Mouse (Mus musculus) thymus, adult 18-20 months (tissue): ENCODE data around the gene B3glct.
A peak's percentile ranks its signal among the peaks of the same experiment; 100 is the strongest.

ENCODE experiments used
- DNase-seq, 2 experiments: peaks; one replicate each; pipeline ENCODE4 v3.0.0; 2022; ENCODE audit warnings: mixed read lengths in 2 of 2

Gene B3glct

DNA sequence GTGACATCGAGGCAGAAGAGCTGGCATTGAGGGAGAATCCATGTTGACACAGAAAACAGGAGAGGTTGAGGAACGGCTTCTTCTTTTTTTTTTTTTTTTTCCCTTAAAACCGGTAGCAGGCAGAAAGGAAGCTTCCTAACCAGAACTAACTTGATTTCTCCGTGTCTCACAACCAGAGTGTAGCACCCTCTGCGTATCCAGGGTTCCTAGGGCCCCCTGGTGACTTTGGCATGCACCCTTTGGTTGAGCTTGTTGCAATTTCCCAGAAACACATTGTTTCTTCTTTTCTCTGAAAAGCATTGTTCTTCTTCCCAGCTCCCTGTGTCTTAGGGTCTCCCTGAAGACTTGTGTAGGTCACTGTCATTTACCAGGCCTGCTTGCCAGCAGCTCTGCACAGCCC lies 73.8 kb downstream of the B3glct start:
- DNase-seq: no peak

DNA sequence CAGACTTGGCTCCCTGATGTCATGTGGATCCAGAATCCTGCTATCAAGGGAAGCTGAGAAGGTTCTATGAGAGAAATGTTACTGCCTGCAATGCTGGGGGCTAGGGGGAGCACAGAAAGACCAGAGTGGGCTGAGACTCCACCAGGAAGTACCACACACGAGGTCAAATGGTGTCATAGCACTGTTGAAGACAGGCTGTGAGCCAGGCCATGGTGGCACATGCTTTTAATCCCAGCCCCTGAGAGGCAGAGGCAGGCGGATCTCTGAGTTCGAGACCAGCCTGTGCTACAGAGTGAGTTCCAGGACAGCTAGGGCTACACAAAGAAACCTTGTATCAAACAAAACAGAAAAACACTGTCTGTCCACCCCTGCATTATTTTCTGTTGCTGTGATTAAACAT lies 75.0 kb downstream of the B3glct start:
- no peak for DNase-seq

DNA sequence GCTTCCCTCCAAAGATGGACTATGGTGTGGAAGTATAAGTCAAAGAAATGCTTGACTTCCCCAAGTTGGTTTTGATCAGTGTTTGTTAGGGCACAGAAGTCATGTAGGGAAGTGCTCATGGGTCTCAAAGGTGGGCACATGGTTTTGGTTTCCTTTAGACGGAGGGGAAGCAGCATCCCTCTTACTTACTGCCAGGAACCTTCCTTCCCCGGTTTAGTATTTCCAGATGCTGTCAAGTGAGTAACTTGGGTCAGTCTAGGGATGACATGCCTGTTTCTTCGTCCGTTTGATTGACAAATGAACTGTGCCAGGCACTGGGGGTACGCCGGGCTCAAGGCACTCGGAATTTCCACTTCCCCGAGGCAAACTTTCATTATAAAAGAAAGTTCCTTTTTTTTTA lies 89.1 kb downstream of the B3glct start:
- no peak for DNase-seq

DNA sequence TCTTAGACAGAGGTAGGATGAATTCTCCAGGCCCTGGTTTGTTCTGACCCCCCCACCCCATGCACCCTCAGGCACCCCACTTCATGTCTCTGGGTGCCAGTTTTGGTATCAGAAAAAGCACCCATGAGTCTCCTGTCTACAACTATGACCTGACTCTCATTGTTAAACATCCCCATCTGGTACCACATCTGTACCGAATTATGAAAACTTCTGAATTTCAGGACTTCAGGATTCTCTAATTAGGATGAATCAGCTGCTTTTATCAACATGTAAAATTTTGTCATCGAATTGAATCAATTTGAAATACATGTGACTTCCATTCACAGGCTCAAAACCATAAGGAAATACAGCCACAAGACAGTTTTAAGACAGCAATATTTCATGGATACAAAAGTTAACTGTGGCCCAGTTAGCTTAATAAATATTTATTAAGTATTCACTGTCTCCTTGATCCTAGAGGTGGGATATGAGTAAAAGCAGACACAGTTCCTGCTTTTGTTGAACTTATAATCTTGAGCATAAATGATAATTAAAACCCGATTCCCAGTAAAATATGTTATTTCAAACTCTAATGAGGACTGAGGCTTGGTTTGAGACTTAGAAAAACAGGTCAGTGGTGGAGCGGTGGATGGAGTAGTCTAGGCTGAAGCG lies 89.7 kb downstream of the B3glct start:
- DNase-seq: no peak

DNA sequence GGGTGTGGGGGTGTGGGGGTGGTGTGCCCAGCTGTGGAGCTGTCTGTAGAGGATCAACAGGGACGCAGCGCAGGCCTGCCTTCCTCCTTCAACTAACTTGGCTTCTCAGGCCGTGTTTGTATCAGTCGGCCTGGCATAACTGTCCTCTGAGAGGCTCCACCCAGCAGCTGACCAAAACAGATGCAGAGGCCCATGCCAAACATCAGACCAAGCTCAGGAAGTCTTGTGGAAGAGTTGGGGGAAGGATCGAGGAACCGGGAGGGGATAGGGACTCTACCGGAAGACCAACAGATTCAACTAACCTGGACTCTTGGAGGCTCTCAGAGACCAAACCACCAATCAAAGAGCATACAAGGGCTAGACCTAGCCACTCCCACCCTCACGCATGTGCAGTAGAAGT lies 91.6 kb downstream of the B3glct start:
- DNase-seq: no peak

DNA sequence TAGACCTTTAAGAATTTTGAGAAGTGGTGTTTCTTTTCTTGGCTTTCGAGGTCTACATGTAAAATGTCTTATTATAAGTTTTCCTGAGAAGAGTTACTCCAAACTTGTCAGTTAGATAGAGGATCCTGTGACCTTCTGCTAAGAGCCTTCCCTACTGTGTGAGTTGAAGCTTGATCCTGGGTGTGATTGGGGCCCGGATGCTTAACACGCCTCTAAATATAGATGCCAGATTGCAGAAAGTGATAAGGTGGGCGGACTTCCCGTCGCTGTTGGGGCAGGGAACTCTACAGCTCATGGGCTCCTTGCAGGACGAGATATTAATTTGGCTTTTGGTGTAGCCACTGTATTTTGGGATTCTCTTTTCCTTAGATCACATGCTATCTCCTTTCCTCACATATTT lies 98.0 kb downstream of the B3glct start:
- DNase-seq: peak in 1 of 2 experiments; percentile 25

DNA sequence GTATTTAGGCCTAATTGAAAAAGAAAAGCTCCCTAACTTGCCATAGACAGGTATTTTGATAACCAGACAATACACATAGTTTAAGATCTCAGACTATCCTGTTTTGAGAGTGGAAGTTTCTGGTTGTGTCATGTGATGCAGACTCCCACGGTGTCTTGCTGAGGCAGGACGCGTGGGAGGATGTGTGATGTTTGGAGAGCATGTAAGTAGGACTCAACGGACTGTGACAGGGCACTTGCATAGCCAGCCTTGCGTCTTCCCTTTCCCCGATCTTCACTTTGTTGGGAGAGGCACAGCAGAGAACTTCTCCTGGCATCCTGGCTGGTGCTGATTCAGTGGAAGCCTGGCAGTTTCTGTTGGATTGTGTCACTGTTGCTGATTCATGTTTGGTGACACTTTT lies 101.7 kb downstream of the B3glct start:
- no peak for DNase-seq

DNA sequence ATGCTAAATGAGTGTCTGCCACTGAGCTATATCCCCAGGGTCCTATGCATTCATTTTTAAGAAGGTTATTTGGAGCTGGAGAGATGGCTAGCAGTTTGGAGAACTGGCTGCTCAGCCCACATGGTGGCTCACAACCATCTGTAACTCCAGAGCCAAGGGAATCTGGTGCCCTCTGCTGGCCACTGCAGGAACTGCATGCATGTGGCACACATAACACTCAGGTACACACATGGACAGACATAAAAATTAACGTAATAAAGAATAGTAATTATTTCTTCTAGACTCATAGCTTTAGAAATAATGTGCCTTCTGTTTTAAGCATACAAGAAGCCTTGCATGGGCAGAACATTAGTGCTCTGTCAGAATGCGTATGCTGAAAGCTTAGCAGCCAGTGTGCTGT lies 102.4 kb downstream of the B3glct start:
- no peak for DNase-seq

DNA sequence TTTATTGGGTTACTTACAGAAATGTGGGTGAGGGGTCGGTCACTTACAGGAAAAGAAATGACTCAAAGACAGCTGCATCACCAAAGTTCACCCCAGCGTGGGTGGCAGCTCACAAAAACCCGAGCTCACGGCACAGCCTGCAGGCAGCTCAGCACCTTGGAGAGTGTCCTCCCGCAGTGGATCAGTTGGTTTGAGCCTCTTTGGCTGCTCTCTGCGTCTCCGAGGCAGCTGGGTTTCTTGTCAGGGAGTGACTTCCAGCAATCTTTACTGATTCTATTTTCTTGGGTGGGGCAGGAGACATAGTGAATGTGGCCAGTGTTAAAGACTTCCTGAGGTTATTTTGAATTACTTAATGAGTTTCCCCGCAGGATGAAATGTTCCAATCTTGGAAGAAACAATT lies 112.1 kb downstream of the B3glct start:
- DNase-seq: no peak

DNA sequence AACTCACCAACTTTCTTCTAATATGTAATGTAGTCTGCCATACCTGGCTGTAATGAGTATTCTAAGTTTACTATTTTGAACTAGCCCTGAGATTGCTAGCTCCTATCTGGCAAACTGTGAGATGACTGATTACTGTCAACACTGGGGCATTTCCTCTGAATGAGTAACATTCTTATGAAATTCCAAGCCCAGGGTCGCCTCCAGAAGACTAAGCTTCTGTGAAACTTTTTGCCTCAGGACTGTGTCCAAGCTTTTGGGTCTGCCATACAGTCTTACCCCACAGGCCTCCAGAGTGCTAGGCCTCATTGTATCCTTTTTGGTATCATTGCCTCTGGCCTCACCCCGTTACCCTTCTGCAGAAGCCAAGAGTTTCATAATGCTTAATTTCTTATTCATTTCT lies 132.0 kb downstream of the B3glct start:
- DNase-seq: no peak

DNA sequence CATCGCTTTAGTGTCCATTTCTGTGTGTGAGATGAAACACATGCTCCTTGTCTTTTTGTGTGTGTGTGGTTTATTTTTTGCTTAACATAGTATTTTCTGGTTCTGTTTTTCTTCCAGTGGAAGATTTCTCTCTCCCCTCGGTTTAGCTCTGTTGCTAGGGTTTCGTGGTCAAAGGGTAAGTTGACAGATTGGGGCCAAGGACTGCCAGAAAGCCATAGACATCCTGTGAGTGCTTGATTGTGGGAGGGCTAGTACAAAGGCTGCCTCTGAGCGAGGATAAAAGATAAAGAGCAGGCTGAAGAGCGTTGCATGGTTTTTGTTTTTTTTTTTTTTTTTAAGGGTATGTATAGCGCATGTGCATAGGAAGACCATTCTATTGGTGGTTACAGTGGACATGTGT lies 133.8 kb downstream of the B3glct start:
- no peak for DNase-seq
